Mouse (Mus musculus) limb, embryonic 13.5 days (tissue): ENCODE measurements around the gene Ston2. TPM values are rescaled to one million over a fixed set of nuclear protein-coding genes. Genes with fewer than 3 reads are reported as not detected.

Experiments used
- microRNA-seq: library from miRNA; unstranded; fragments of <30 nt; microRNA quantifications from one replicate; pipeline ENCODE4, GENCODE M21; 2016
- polyA plus RNA-seq: library from polyadenylated mRNA; unstranded; fragments of >200 nt; fragmentation: Nextera tagmentation; extraction: Ambion mirVana; gene quantifications from 2 replicates; pipeline ENCODE4 v1.2.1, GENCODE M21; 2015

The Ston2 gene
- polyA plus RNA-seq, 1 experiment from 2014 or later = 7.4 TPM

Small RNA genes lying within 50 kb of the gene (microRNA-seq; reads per million reads assigned to microRNA genes)
- gene Gm22015 = not detected

Other genes starting within 250 kb of the Ston2 start
- gene Gtf2a1, start 197.9 kb downstream of the Ston2 start, polyA plus RNA-seq = 47.6 and 50.4 TPM in 2 replicates
- 98.8 and 106 TPM in 2 replicates for gene Sel1l, start 60.8 kb upstream of the Ston2 start, polyA plus RNA-seq